Mouse (Mus musculus) liver, embryonic 16.5 days (tissue): ENCODE results near the gene Prss40. TPM values are rescaled to one million over a fixed set of nuclear protein-coding genes. Genes with fewer than 3 reads are reported as not detected.
A peak's percentile ranks its signal among the peaks of the same experiment; 100 is the strongest.

ENCODE experiments used
- ATAC-seq: fragments of 200-750 bp; cut with Nextera tagmentation; 2 replicates; pipeline ENCODE4 v1.8.0; 2017; ENCODE audit warnings: low read depth, mild to moderate bottlenecking, moderate number of reproducible peaks, moderate library complexity
- H3K27ac ChIP-seq: fragments of 300-500 bp; sonication (generic); 2 replicates; pipeline ENCODE4 v1.5.1; 2014; ENCODE audit warnings: mild to moderate bottlenecking, low read length
- H3K27me3 ChIP-seq: fragments of 300-500 bp; sonication (generic); 2 replicates; pipeline ENCODE4 v1.6.1; 2014; ENCODE audit warnings: low read depth, low read length, mixed read lengths; ENCODE audit not compliant: control insufficient read depth, insufficient read depth
- H3K36me3 ChIP-seq: fragments of 300-500 bp; sonication (generic); 2 replicates; pipeline ENCODE4 v1.6.1; 2014; ENCODE audit warnings: mild to moderate bottlenecking; ENCODE audit not compliant: control insufficient read depth, insufficient read depth
- H3K4me1 ChIP-seq: fragments of 300-500 bp; sonication (generic); 2 replicates; pipeline ENCODE4 v1.6.1; 2014; ENCODE audit warnings: low read depth, low read length, mixed read lengths; ENCODE audit not compliant: control insufficient read depth
- H3K4me2 ChIP-seq: fragments of 300-500 bp; sonication (generic); 2 replicates; pipeline ENCODE4 v1.6.1; 2014; ENCODE audit warnings: low read depth, low read length, mixed read lengths
- H3K4me3 ChIP-seq: fragments of 300-500 bp; sonication (generic); 2 replicates; pipeline ENCODE4 v1.5.1; 2014; ENCODE audit warnings: low read depth, mild to moderate bottlenecking, low read length
- H3K9ac ChIP-seq: fragments of 300-500 bp; sonication (generic); 2 replicates; pipeline ENCODE4 v1.6.1; 2014; ENCODE audit warnings: low read depth, low read length
- H3K9me3 ChIP-seq: fragments of 300-500 bp; sonication (generic); replicated peaks from 2 replicates; pipeline ENCODE4 v1.6.1; 2016; ENCODE audit warnings: low read length; ENCODE audit not compliant: control insufficient read depth
- WGBS: fragments of 180-500 bp; shearing (Covaris S2); extraction: QIAGEN DNeasy Blood & Tissue Kit; methylation state at CpG from one replicate; pipeline ENCODE4 v1.1.7; 2014; ENCODE audit not compliant: insufficient replicate concordance; 5-methylcytosine and 5-hydroxymethylcytosine counted together
- polyA plus RNA-seq: library from polyadenylated mRNA; unstranded; fragments of >200 nt; fragmentation: Nextera tagmentation; extraction: Ambion mirVana; gene quantifications from 2 replicates; pipeline ENCODE4 v1.2.1, GENCODE M21; 2015

Gene Prss40
- polyA plus RNA-seq, 1 experiment from 2014 or later = not detected

- Histone ChIP-seq H3K9me3 (no peaks in the 10 kb centered on the region), H3K27me3 (peaks cover 15% of the 10 kb centered on the region), H3K4me1 (no peaks in the 10 kb centered on the region), H3K27ac (no peak overlapping the region), H3K4me2 (peak overlapping the region; percentile 43), H3K9ac (no peak overlapping the region), H3K36me3 (no peaks in the 10 kb centered on the region), H3K4me3 (no peak overlapping the region)
- WGBS = 3% methylated on average over 18 of the region's 18 CpGs
- no peak for ATAC-seq
Observed at GRCm38 (mm10) chr1:34579782-34580356, 19.1 kb upstream of the Prss40 start.

GRCm38 (mm10) chr1:34578851-34579781, 18.4 kb upstream of the Prss40 start, which contains the start of gene Amer3:
Gene Amer3 (plus strand): TSS chr1:34579657.
- Histone ChIP-seq H3K27ac (no peak within 1 kb of the TSS), H3K36me3 (no peaks in the 10 kb centered on the region), H3K27me3 (peaks cover 15% of the 10 kb centered on the region), H3K4me2 (peak within 1 kb of the TSS; percentile 43), H3K9me3 (no peaks in the 10 kb centered on the region), H3K9ac (no peak within 1 kb of the TSS), H3K4me3 (peak within 1 kb of the TSS; percentile 31), H3K4me1 (no peaks in the 10 kb centered on the region)
- peak; percentile 41; the same call in 1 of the 2 replicates for ATAC-seq
- 1% methylated on average over 53 of the region's 53 CpGs for WGBS

- Histone ChIP-seq H3K27me3 (no peaks in the 10 kb centered on the region; the same call in 1 of the 2 replicates), H3K9me3 (no peaks in the 10 kb centered on the region; the same call in 1 of the 2 replicates), H3K4me3 (no peak overlapping the region), H3K4me2 (no peak overlapping the region), H3K4me1 (no peaks in the 10 kb centered on the region), H3K9ac (no peak overlapping the region), H3K27ac (no peak overlapping the region), H3K36me3 (no peaks in the 10 kb centered on the region)
- WGBS = 62% methylated on average over 6 of the region's 6 CpGs
- ATAC-seq = no peak
Observed at GRCm38 (mm10) chr1:34573221-34573620, 12.5 kb upstream of the Prss40 start.

GRCm38 (mm10) chr1:34571431-34571830, 10.7 kb upstream of the Prss40 start:
- Histone ChIP-seq H3K4me1 (no peaks in the 10 kb centered on the region), H3K9me3 (no peaks in the 10 kb centered on the region; the same call in 1 of the 2 replicates), H3K27ac (no peak overlapping the region), H3K4me2 (no peak overlapping the region), H3K9ac (no peak overlapping the region), H3K27me3 (no peaks in the 10 kb centered on the region), H3K4me3 (no peak overlapping the region), H3K36me3 (no peaks in the 10 kb centered on the region)
- no peak for ATAC-seq
- WGBS = 58% methylated on average over 6 of the region's 6 CpGs

GRCm38 (mm10) chr1:34569876-34570275, 9.1 kb upstream of the Prss40 start:
- WGBS = 70% methylated on average over 2 of the region's 2 CpGs

GRCm38 (mm10) chr1:34568120-34568519, 7.4 kb upstream of the Prss40 start:
- no peak overlapping the region for H3K27ac ChIP-seq
- no peak overlapping the region for H3K4me3 ChIP-seq
- H3K9me3 ChIP-seq = no peaks in the 10 kb centered on the region; the same call in 1 of the 2 replicates
- no peaks in the 10 kb centered on the region for H3K27me3 ChIP-seq
- H3K4me2 ChIP-seq = no peak overlapping the region
- no peak overlapping the region for H3K9ac ChIP-seq
- no peak for ATAC-seq
- H3K36me3 ChIP-seq = no peaks in the 10 kb centered on the region
- no peaks in the 10 kb centered on the region for H3K4me1 ChIP-seq
- 81% methylated on average over 2 of the region's 2 CpGs for WGBS

More at GRCm38 (mm10) chr1:34569876-34570275, 9.1 kb upstream of the Prss40 start:
- no peaks in the 10 kb centered on the region for H3K4me1 ChIP-seq
- no peaks in the 10 kb centered on the region for H3K27me3 ChIP-seq
- no peak overlapping the region for H3K9ac ChIP-seq
- H3K27ac ChIP-seq = no peak overlapping the region
- no peak overlapping the region for H3K4me2 ChIP-seq
- H3K36me3 ChIP-seq = no peaks in the 10 kb centered on the region
- no peak overlapping the region for H3K4me3 ChIP-seq
- H3K9me3 ChIP-seq = no peaks in the 10 kb centered on the region; the same call in 1 of the 2 replicates
- no peak for ATAC-seq

- Histone ChIP-seq H3K4me2 (no peak overlapping the region), H3K27ac (no peak overlapping the region), H3K9me3 (no peaks in the 10 kb centered on the region; the same call in 1 of the 2 replicates), H3K4me3 (no peak overlapping the region), H3K4me1 (no peaks in the 10 kb centered on the region), H3K27me3 (no peaks in the 10 kb centered on the region), H3K36me3 (no peaks in the 10 kb centered on the region), H3K9ac (no peak overlapping the region)
- no peak for ATAC-seq
- 33% methylated on average over 8 of the region's 8 CpGs for WGBS
Observed at GRCm38 (mm10) chr1:34564383-34565045, 3.8 kb upstream of the Prss40 start.

- ATAC-seq = no peak
- Histone ChIP-seq H3K4me1 (no peaks in the 10 kb centered on the region), H3K27me3 (no peaks in the 10 kb centered on the region), H3K9me3 (no peaks in the 10 kb centered on the region), H3K27ac (no peak overlapping the region), H3K36me3 (no peaks in the 10 kb centered on the region), H3K4me3 (no peak overlapping the region), H3K4me2 (no peak overlapping the region), H3K9ac (no peak overlapping the region)
- WGBS = 51% methylated on average over 7 of the region's 7 CpGs
Observed at GRCm38 (mm10) chr1:34554275-34554674, 6.5 kb downstream of the Prss40 start.
